Mouse (Mus musculus): ENCODE measurements around the gene Vps26b. TPM values are rescaled to one million over a fixed set of nuclear protein-coding genes. Genes with fewer than 3 reads are reported as not detected.

The Vps26b gene
- polyA plus RNA-seq, 1 experiment, result 28.1 TPM

DNA sequence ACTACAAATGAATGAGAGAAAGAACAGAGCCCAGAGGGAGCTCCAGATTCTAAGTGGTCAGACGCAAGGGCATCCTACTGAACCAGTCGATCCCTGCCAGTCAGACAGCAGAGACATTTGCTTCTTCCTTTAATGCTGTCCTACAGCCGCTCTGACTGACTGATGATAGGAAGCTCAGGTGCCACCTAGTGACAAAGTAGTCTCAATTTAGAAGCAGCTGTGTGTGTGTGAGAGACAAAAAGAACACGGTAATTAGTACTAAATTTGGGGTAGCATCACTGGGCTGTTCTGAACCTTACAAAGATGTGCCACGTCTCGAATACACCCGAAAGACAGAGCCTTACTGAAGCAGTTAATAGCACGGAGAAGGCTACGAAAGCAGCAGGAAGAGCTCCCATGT lies 52.1 kb downstream of the Vps26b start:
- Histone ChIP-seq H3K27ac (ENCODE audit: insufficient read depth, low read depth, low read length) (no peak overlapping the region), H3K27me3 (ENCODE audit: control insufficient read depth, insufficient read depth, low read length) (no peaks in the 10 kb centered on the region), H3K4me3 (ENCODE audit: low read depth, low read length) (no peak overlapping the region), H3K4me1 (ENCODE audit: control insufficient read depth, insufficient read depth, insufficient read length, low read length) (no peaks in the 10 kb centered on the region), H3K36me3 (ENCODE audit: control insufficient read depth, insufficient read depth, low read length) (peaks cover 46% of the 10 kb centered on the region)
- no peak for TF ChIP-seq POLR2A (IDR thresholded peaks at IDR 0.05; ENCODE audit: low read depth, low read length)
- TF ChIP-seq CTCF (IDR thresholded peaks at IDR 0.05; ENCODE audit: extremely low read depth, insufficient read length, insufficient replicate concordance, low read depth, low read length), result no peak
- whole genome bisulfite sequencing, result 92% methylated on average over 9 of the region's 9 CpGs

Other genes starting within 250 kb of the Vps26b start
- 0.05 and 0.33 TPM in 2 replicates for gene Glb1l2, start 223.6 kb downstream of the Vps26b start, polyA plus RNA-seq (2012; rRNA removed)
- not detected in 2 replicates for gene Glb1l3, start 169.2 kb downstream of the Vps26b start, polyA plus RNA-seq (2012; rRNA removed)
- not detected in 2 replicates for gene Gm1110, start 107.0 kb downstream of the Vps26b start, polyA plus RNA-seq (2012; rRNA removed)
- 6.1 and 7.4 TPM in 2 replicates for gene Acad8, start 30.5 kb downstream of the Vps26b start, polyA plus RNA-seq (2012; rRNA removed)
- gene Thyn1, start 30.4 kb downstream of the Vps26b start, polyA plus RNA-seq (2012; rRNA removed), result 2.0 and 2.1 TPM in 2 replicates
- gene Ncapd3, start 110 bp upstream of the Vps26b start, polyA plus RNA-seq (2012; rRNA removed), result 7.6 and 13.2 TPM in 2 replicates
- gene Jam3, start 125.4 kb upstream of the Vps26b start, polyA plus RNA-seq (2012; rRNA removed), result 2.9 and 3.5 TPM in 2 replicates